Comparison of ENCODE assay signal across 8 mouse cellular contexts in the genomic region with DNA sequence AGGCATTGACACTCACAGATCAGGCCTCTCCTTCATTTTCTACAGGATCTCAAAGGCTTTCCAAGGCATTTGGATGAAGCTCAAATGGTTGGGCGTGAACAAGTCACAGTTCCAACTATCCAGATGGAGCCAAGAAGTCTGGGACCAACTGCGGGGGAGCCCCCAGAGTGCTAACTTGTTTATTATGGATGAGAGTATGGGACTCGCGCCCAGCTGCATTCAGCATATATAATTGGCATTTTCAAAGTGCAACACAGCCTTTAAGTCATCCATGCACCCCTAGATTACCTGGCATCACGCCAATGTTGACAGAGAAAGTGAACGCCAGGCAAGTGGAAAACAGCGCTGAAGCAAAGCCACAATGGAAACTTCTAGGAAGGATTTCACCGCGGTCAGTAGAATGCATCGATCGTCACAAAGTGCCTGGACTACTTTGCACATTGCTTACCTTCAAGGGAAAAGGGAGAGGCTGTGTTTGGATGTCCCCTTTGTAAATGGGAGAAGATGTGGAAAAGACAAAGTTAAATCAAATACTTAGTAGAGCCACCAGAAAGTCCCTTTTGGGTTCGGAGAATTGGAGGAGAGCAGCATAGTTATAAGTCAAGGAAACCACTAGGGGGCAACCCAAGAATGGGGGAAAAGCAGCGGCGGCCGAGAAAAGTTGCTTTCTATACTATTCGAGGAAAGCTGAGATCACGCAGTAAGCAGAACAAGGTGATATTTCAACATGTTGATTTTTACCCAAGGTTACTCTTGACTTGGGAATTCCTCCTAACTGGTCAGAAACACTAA. TPM values are rescaled to one million over a fixed set of nuclear protein-coding genes. Genes with fewer than 3 reads are reported as not detected.
DNase-seq lines count a peak whose midpoint lies in the region; ATAC-seq and TF ChIP-seq lines count a peak whose summit lies in the region.

No protein-coding gene starts in this region.

- peaks cover 3% of the 10 kb centered on the region; the same call in 1 of the 2 replicates for H3K4me1 ChIP-seq in cerebellum, adult 2 months (ENCODE audit: control insufficient read depth, insufficient read depth, low read length)
- no peaks in the 10 kb centered on the region; the same call in 1 of the 2 replicates for H3K4me1 ChIP-seq in hindbrain, embryonic 11.5 days (replicated peaks; ENCODE audit: control insufficient read depth, insufficient read depth, low read length)
- H3K4me1 ChIP-seq in lung, embryonic 16.5 days (replicated peaks; ENCODE audit: control insufficient read depth, insufficient read depth, low read length) = no peaks in the 10 kb centered on the region

- H3K27ac ChIP-seq in cerebellum, adult 2 months (ENCODE audit: insufficient read depth, low read length) = no peak overlapping the region
- no peak overlapping the region for H3K27ac ChIP-seq in hindbrain, embryonic 11.5 days (ENCODE audit: low read depth, low read length)
- H3K27ac ChIP-seq in lung, embryonic 16.5 days (ENCODE audit: low read length) = no peak overlapping the region

- H3K27me3 ChIP-seq in cerebellum, adult 2 months (ENCODE audit: control insufficient read depth, insufficient read depth, low read length) = no peaks in the 10 kb centered on the region
- no peaks in the 10 kb centered on the region for H3K27me3 ChIP-seq in hindbrain, embryonic 11.5 days (ENCODE audit: control insufficient read depth, insufficient read depth, low read length)
- H3K27me3 ChIP-seq in lung, embryonic 16.5 days (ENCODE audit: control insufficient read depth, insufficient read depth, low read depth, low read length) = no peaks in the 10 kb centered on the region; the same call in 1 of the 2 replicates

- peak overlapping the region; percentile 30 for H3K4me3 ChIP-seq in cerebellum, adult 2 months (replicated peaks; ENCODE audit: insufficient read depth, low read depth, low read length)
- H3K4me3 ChIP-seq in hindbrain, embryonic 11.5 days (ENCODE audit: low read depth, low read length) = no peak overlapping the region
- H3K4me3 ChIP-seq in lung, embryonic 16.5 days (ENCODE audit: low read length) = no peak overlapping the region

- WGBS in cerebellum, adult 2 months = 3% methylated on average over 17 of the region's 17 CpGs
- WGBS in hindbrain, embryonic 11.5 days = 37% methylated on average over 17 of the region's 17 CpGs
- 17% methylated on average over 17 of the region's 17 CpGs for WGBS in lung, embryonic 16.5 days

- ATAC-seq in frontal cortex, adult (ENCODE audit: low TSS enrichment) = peak; percentile 95
- ATAC-seq in hindbrain, embryonic 11.5 days (ENCODE audit: low FRiP score) = peak; percentile 56
- peak; percentile 79 for ATAC-seq in lung, embryonic 16.5 days (ENCODE audit: low read depth)

- TF ChIP-seq CTCF in cerebellum, adult 2 months (IDR thresholded peaks at IDR 0.05; ENCODE audit: borderline replicate concordance, insufficient read depth, low read depth, low read length) = peak; percentile 69

- DNase-seq in NIH3T3 (ENCODE audit: low read depth) = peak; percentile 86
- peak; percentile 57 to 61 for DNase-seq in cerebellum, adult 2 months
- peak; percentile 82 for DNase-seq in hindbrain, embryonic 11.5 days (ENCODE audit: low spot score)
- peak; percentile 67 to 74 for DNase-seq in layer of hippocampus, postnatal 10 days (ENCODE audit: low spot score in 2 of 2)
- DNase-seq in retina, adult 2 months (ENCODE audit: low read depth, low spot score) = peak; percentile 37
- no peak for DNase-seq in T-cell, adult 2 months (ENCODE audit: low spot score)

- H3K4me2 ChIP-seq in hindbrain, embryonic 11.5 days (replicated peaks; ENCODE audit: low read depth, low read length) = no peak overlapping the region
- H3K4me2 ChIP-seq in lung, embryonic 16.5 days (ENCODE audit: low read depth, low read length) = peak overlapping the region; percentile 36

- H3K9ac ChIP-seq in hindbrain, embryonic 11.5 days (ENCODE audit: low read depth, low read length) = no peak overlapping the region
- no peak overlapping the region for H3K9ac ChIP-seq in lung, embryonic 16.5 days (ENCODE audit: low read length)

- TF ChIP-seq POLR2A in cerebellum, adult 2 months (IDR thresholded peaks at IDR 0.05; ENCODE audit: borderline replicate concordance, insufficient read depth, low read length) = no peak

- H3K9me3 ChIP-seq in hindbrain, embryonic 11.5 days (ENCODE audit: control insufficient read depth, low read length) = no peaks in the 10 kb centered on the region
- no peaks in the 10 kb centered on the region for H3K9me3 ChIP-seq in lung, embryonic 16.5 days (ENCODE audit: control insufficient read depth, low read length)

- no peaks in the 10 kb centered on the region for H3K36me3 ChIP-seq in hindbrain, embryonic 11.5 days (ENCODE audit: control insufficient read depth, insufficient read depth, low read length)
- H3K36me3 ChIP-seq in lung, embryonic 16.5 days (ENCODE audit: control insufficient read depth, insufficient read depth, low read length) = no peaks in the 10 kb centered on the region

RNA-seq across cellular contexts. Expression of gene Prss23, which starts 27.3 kb away (rescaled TPM):
- 10.9 and 13.6 TPM in 2 replicates for polyA plus RNA-seq in cerebellum, adult 2 months (2012; rRNA removed)
- polyA plus RNA-seq in hindbrain, embryonic 11.5 days (2014; fragmentation: Nextera tagmentation; extraction: Ambion mirVana) = 22.1 and 25.1 TPM in 2 replicates
- 10 to 100 TPM in 1 of 2 experiments, 1 to 10 TPM in 1; 7.8 to 10.5 TPM for total RNA-seq in layer of hippocampus, postnatal 10 days (2021)
- 44.9 and 47.8 TPM in 2 replicates for polyA plus RNA-seq in lung, embryonic 16.5 days (2015; fragmentation: Nextera tagmentation; extraction: Ambion mirVana)
